Mouse (Mus musculus) G1E (cell line): Measurements from ENCODE around the gene 4930412O13Rik.

Experiments
- CTCF ChIP-seq: IDR thresholded peaks from 2 replicates; pipeline ENCODE4 v1.5.1; 2012; ENCODE audit warnings: low read depth, low read length, inconsistent platforms, mixed read lengths
- GATA1 ChIP-seq: IDR thresholded peaks from 2 replicates; pipeline ENCODE4 v1.6.1; 2012; ENCODE audit warnings: borderline replicate concordance, low read length, inconsistent platforms, mixed read lengths
- GATA2 ChIP-seq: IDR thresholded peaks from 2 replicates; pipeline ENCODE4 v1.6.1; 2012; ENCODE audit warnings: low read depth, low read length, inconsistent platforms, borderline replicate concordance
- POLR2AphosphoS5 ChIP-seq: IDR thresholded peaks from 2 replicates; pipeline ENCODE4 v1.6.1; 2012; ENCODE audit warnings: low read depth, low read length, inconsistent platforms; ENCODE audit not compliant: insufficient replicate concordance
- TAL1 ChIP-seq: conservative IDR thresholded peaks from 2 replicates; pipeline ENCODE4 v1.6.1; 2012; ENCODE audit warnings: low read depth, low read length, inconsistent platforms, mixed read lengths

GRCm38 (mm10) chr2:9890251-9890650 is 9.2 kb downstream of the 4930412O13Rik start:
- TF ChIP-seq GATA1 (no peak), GATA2 (no peak), CTCF (no peak), POLR2AphosphoS5 (no peak), TAL1 (no peak)
